ENCODE assay signal across 16 mouse cellular contexts in the genomic region with DNA sequence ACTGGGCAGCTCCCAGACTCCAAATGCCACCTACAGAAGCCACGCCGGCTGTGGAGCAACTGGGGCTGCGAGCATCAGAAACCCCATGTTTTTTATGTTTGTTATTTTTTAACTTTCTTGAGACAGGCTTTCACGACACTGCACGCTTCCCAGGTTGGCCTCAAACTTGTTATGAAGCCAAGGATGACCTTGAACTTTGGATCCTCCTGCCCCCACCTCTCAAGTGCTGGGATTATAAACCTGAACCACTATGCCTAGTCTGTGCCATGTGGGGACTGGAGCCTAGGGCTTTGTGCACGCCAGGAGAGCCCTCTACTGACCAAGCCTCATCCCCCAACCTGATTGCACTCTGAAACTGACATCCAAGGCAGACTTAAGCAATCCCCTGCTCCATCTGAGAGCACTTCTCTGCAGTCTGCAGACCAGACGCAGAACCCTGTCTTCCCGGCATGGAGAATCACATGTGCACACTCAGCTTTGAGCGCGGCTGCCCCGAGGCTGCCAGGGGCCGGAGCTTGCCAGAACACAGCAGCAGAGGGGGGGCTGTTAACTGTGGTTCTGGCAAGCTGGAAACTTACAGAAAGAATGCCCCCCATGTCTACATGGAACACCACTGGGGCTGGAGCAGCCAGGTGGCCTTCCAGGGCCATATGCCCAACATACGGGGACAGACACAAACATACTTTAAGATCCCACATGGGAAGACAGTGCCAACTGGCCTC. TPM values are rescaled to one million over a fixed set of nuclear protein-coding genes. Genes with fewer than 3 reads are reported as not detected.
DNase-seq lines count a peak whose midpoint lies in the region; ATAC-seq and TF ChIP-seq lines count a peak whose summit lies in the region.
"Had no signal": no experiment of that assay in that cellular context is flagged by ENCODE, and none has a peak within 500 bp of the region (broad histone marks: within the 10 kb centered on the region; RNA-seq: fewer than 3 reads in every experiment).

No protein-coding gene starts in this region.

- H3K9ac ChIP-seq in kidney, postnatal 0 days (ENCODE audit: low read depth, low read length) = no peak overlapping the region
- no peak overlapping the region for H3K9ac ChIP-seq in liver, postnatal 0 days (replicated peaks)
- H3K9ac ChIP-seq: heart, embryonic 15.5 days; liver, embryonic 13.5 days had no signal

- no peaks in the 10 kb centered on the region for H3K4me1 ChIP-seq in kidney, postnatal 0 days (replicated peaks; ENCODE audit: insufficient read depth, low read length)
- H3K4me1 ChIP-seq in liver, postnatal 0 days (ENCODE audit: insufficient read depth) = no peaks in the 10 kb centered on the region

- no peak for ATAC-seq in kidney, postnatal 0 days (replicated peaks; ENCODE audit: low FRiP score, low read depth)
- no peak for ATAC-seq in liver, postnatal 0 days
- ATAC-seq: activated CD4-positive, CD25-positive, alpha-beta regulatory T cell, adult 4 months had no signal

- H3K4me3 ChIP-seq in kidney, postnatal 0 days (replicated peaks; ENCODE audit: low read depth, low read length) = no peak overlapping the region
- H3K4me3 ChIP-seq in liver, postnatal 0 days (ENCODE audit: low read depth, low read length) = no peak overlapping the region
- H3K4me3 ChIP-seq: erythroblast, embryonic 14.5 days; heart, embryonic 15.5 days; liver, embryonic 13.5 days had no signal

- peak; percentile 32 for TF ChIP-seq CTCF in kidney, postnatal 0 days (IDR thresholded peaks at IDR 0.05; ENCODE audit: low read depth)
- no peak; the same call in 1 of the 2 replicates for TF ChIP-seq CTCF in liver, postnatal 0 days (IDR thresholded peaks at IDR 0.05; ENCODE audit: low read depth)

- peak; percentile 27 for DNase-seq in adrenal gland, postnatal 25 days
- no peak for DNase-seq in adrenal gland, postnatal 10 days
- DNase-seq in heart, adult 11 months = peak; percentile 89
- DNase-seq in heart, postnatal 14 days = no peak
- DNase-seq in kidney, postnatal 0 days (ENCODE audit: low spot score) = no peak
- DNase-seq in kidney, adult 11 months = no peak
- peak; percentile 64 for DNase-seq in NIH3T3 (ENCODE audit: low read depth)
- no peak for DNase-seq in liver, postnatal 0 days
- DNase-seq: cerebellum, adult 18-20 months; kidney, postnatal 14 days; liver, embryonic 13.5 days; lung, postnatal 14 days had no signal

- H3K27me3 ChIP-seq in kidney, postnatal 0 days (ENCODE audit: insufficient read depth, low read length) = no peaks in the 10 kb centered on the region
- no peaks in the 10 kb centered on the region for H3K27me3 ChIP-seq in liver, postnatal 0 days (ENCODE audit: insufficient read depth, low read length)
- H3K27me3 ChIP-seq: CH12.LX; heart, embryonic 15.5 days; liver, embryonic 13.5 days had no signal

- H3K36me3 ChIP-seq in kidney, postnatal 0 days (ENCODE audit: insufficient read depth, low read length) = peaks cover 20% of the 10 kb centered on the region; the same call in 1 of the 2 replicates
- H3K36me3 ChIP-seq in liver, postnatal 0 days (replicated peaks; ENCODE audit: insufficient read depth, low read length) = peaks cover 12% of the 10 kb centered on the region; the same call in 1 of the 2 replicates

- no peak overlapping the region for H3K27ac ChIP-seq in kidney, postnatal 0 days
- no peak overlapping the region for H3K27ac ChIP-seq in liver, postnatal 0 days (ENCODE audit: low read depth)
- H3K27ac ChIP-seq: heart, embryonic 15.5 days; liver, embryonic 13.5 days had no signal

- no peaks in the 10 kb centered on the region for H3K9me3 ChIP-seq in kidney, postnatal 0 days (replicated peaks; ENCODE audit: low read length)
- no peaks in the 10 kb centered on the region for H3K9me3 ChIP-seq in liver, postnatal 0 days (ENCODE audit: low read length)
- H3K9me3 ChIP-seq: heart, embryonic 15.5 days; liver, embryonic 13.5 days had no signal

- intact Hi-C loops in heart, postnatal 14 days (cut with DNase I) = no loop called here

- no peak overlapping the region for H3K4me2 ChIP-seq in kidney, postnatal 0 days (ENCODE audit: low read length)
- H3K4me2 ChIP-seq in liver, postnatal 0 days (ENCODE audit: low read depth, low read length) = no peak overlapping the region
- H3K4me2 ChIP-seq: heart, embryonic 15.5 days; liver, embryonic 13.5 days had no signal

- 89% methylated on average over 13 of the region's 13 CpGs for WGBS in kidney, postnatal 0 days
- WGBS in liver, postnatal 0 days (ENCODE audit: insufficient replicate concordance) = 91% methylated on average over 13 of the region's 13 CpGs

- no peak for TF ChIP-seq EP300 in liver, postnatal 0 days (IDR thresholded peaks at IDR 0.05; ENCODE audit: low read depth)

RNA-seq across cellular contexts. Expression of a gene that starts 20.3 kb away (rescaled TPM):
- 14.5 and 19.8 TPM in 2 replicates for total RNA-seq in adrenal gland, postnatal 25 days (2021)
- 10 to 100 TPM in 1 of 2 experiments, 1 to 10 TPM in 1; 9.4 to 12.7 TPM for total RNA-seq in adrenal gland, postnatal 10 days (2021)
- 1 to 10 TPM; 7.1 to 7.7 TPM for total RNA-seq in heart, postnatal 14 days (2021)
- 9.6 and 9.9 TPM in 2 replicates for polyA plus RNA-seq in kidney, postnatal 0 days (2015; fragmentation: Nextera tagmentation; extraction: Ambion mirVana)
- 1.8 and 3.2 TPM in 2 replicates for polyA plus RNA-seq in liver, postnatal 0 days (2015; fragmentation: Nextera tagmentation; extraction: Ambion mirVana)

RNA-seq across cellular contexts. Expression of a gene that starts 31.6 kb away (rescaled TPM):
- 2,846 and 3,181 TPM in 2 replicates for total RNA-seq in adrenal gland, postnatal 25 days (2021)
- 1,000 to 10,000 TPM; 2,913 to 2,936 TPM for total RNA-seq in adrenal gland, postnatal 10 days (2021)
- 1,000 to 10,000 TPM; 1,025 to 1,358 TPM for total RNA-seq in heart, postnatal 14 days (2021)
- 14,836 and 15,514 TPM in 2 replicates for polyA plus RNA-seq in kidney, postnatal 0 days (2015; fragmentation: Nextera tagmentation; extraction: Ambion mirVana)
- 6,710 and 7,738 TPM in 2 replicates for polyA plus RNA-seq in liver, postnatal 0 days (2015; fragmentation: Nextera tagmentation; extraction: Ambion mirVana)

RNA-seq across cellular contexts. Expression of a gene that starts 57.5 kb away (rescaled TPM):
- 114 and 123 TPM in 2 replicates for total RNA-seq in adrenal gland, postnatal 25 days (2021)
- total RNA-seq in adrenal gland, postnatal 10 days (2021) = 10 to 100 TPM; 77.5 to 98.6 TPM
- 10 to 100 TPM; 75.6 to 83.8 TPM for total RNA-seq in heart, postnatal 14 days (2021)
- polyA plus RNA-seq in kidney, postnatal 0 days (2015; fragmentation: Nextera tagmentation; extraction: Ambion mirVana) = 16.3 and 18.4 TPM in 2 replicates
- polyA plus RNA-seq in liver, postnatal 0 days (2015; fragmentation: Nextera tagmentation; extraction: Ambion mirVana) = 2.9 and 4.0 TPM in 2 replicates

Comparison
In these comparisons a context has a peak if more than half of its experiments do, and no peak if none do; other contexts are left out.
1. DNase-seq: peak in adrenal gland, postnatal 25 days (single experiment), heart, adult 11 months (single experiment) and NIH3T3 (single experiment); none in adrenal gland, postnatal 10 days (single experiment), heart, postnatal 14 days (0 of 2), kidney, postnatal 0 days (single experiment), kidney, adult 11 months (single experiment) and liver, postnatal 0 days (single experiment).